Mouse (Mus musculus): Measurements from ENCODE around the gene Clybl. TPM values are rescaled to one million over a fixed set of nuclear protein-coding genes. Genes with fewer than 3 reads are reported as not detected.

Clybl gene
- polyA plus RNA-seq, 1 experiment = 29.0 TPM

- Histone ChIP-seq H3K4me1 (ENCODE audit: control insufficient read depth, insufficient read depth, low read length) (no peaks in the 10 kb centered on the region), H3K4me3 (ENCODE audit: insufficient read depth, low read length) (no peak overlapping the region), H3K27ac (ENCODE audit: insufficient read depth, low read length) (no peak overlapping the region)
- TF ChIP-seq CTCF (IDR thresholded peaks at IDR 0.05; ENCODE audit: extremely low read depth, insufficient read depth, low read length) (no peak), POLR2A (IDR thresholded peaks at IDR 0.05; ENCODE audit: extremely low read depth, insufficient read depth, low read length) (no peak)
Observed at GRCm38 (mm10) chr14:122363156-122363555, 181.7 kb downstream of the Clybl start.

GRCm38 (mm10) chr14:122364026-122364425, 182.5 kb downstream of the Clybl start:
- no peak overlapping the region for H3K27ac ChIP-seq (ENCODE audit: insufficient read depth, low read length)
- TF ChIP-seq CTCF (IDR thresholded peaks at IDR 0.05; ENCODE audit: extremely low read depth, insufficient read depth, low read length) (no peak), POLR2A (IDR thresholded peaks at IDR 0.05; ENCODE audit: extremely low read depth, insufficient read depth, low read length) (no peak)

DNA sequence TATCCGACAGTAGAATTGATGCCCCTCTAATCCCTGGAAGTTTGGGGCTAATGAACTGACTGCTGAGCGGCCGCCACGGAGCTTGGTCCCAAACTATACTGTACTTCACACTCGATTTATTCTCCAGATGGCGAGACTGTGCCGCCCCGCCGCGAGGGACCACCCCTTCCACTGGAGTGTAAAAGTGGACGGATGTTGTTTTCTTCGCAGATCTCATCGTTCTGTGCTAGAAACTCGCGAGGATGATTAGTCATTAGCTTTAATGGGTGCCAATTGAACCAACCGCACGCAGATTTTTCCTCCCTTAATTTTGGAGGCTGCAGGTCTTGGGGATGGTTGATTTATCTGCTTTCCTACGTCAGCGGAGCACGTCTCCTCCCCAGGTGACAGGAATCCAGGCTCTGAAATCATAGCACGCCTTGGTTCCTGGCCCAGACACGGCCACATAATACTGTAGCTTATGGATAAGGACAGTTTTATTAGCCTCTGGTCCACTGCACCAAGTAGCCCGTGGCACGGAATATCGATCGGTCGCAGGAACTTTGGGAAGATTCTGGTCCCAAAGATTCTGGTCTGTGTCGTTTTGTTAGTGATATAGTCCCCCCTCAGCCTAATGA, 185.9 kb downstream of the Clybl start:
- H3K4me1 ChIP-seq (ENCODE audit: control insufficient read depth, insufficient read depth, low read length) = no peaks in the 10 kb centered on the region
- TF ChIP-seq CTCF (IDR thresholded peaks at IDR 0.05; ENCODE audit: extremely low read depth, insufficient read depth, low read length) = no peak
- no peak for TF ChIP-seq POLR2A (IDR thresholded peaks at IDR 0.05; ENCODE audit: extremely low read depth, insufficient read depth, low read length)
- no peak overlapping the region for H3K4me3 ChIP-seq (ENCODE audit: insufficient read depth, low read length)
- H3K27ac ChIP-seq (ENCODE audit: insufficient read depth, low read length) = no peak overlapping the region

More at GRCm38 (mm10) chr14:122364026-122364425, 182.5 kb downstream of the Clybl start:
- Histone ChIP-seq H3K4me1 (ENCODE audit: control insufficient read depth, insufficient read depth, low read length) (no peaks in the 10 kb centered on the region), H3K4me3 (ENCODE audit: insufficient read depth, low read length) (no peak overlapping the region)

DNA sequence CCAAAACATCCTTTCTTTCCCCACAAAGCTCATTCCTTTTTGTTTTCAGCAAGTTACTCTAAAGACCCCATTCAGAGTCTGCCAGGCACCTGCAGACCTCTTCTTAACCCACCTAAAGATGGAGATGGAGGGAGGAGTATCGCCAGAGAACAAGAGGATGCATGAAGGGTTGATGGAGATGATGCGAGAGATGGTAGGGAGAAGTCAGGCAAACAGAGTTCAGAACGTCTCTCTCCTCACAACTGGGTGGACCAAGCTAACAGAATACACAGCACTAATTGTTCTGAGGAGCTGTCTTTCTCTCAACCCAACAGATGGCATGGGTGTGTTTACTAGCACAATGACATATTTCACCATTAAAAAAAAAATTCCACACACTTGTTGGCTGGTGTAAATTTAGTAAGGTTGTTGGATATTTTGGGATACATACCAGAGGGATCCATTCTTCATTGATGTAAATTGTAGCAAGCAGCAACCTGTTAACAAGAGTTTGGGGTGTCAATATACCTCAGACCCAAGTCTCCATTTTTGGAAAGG, 186.4 kb downstream of the Clybl start:
- Histone ChIP-seq H3K4me3 (ENCODE audit: insufficient read depth, low read length) (no peak overlapping the region), H3K4me1 (ENCODE audit: control insufficient read depth, insufficient read depth, low read length) (no peaks in the 10 kb centered on the region), H3K27ac (ENCODE audit: insufficient read depth, low read length) (no peak overlapping the region)
- TF ChIP-seq POLR2A (IDR thresholded peaks at IDR 0.05; ENCODE audit: extremely low read depth, insufficient read depth, low read length) (no peak), CTCF (IDR thresholded peaks at IDR 0.05; ENCODE audit: extremely low read depth, insufficient read depth, low read length) (no peak)

DNA sequence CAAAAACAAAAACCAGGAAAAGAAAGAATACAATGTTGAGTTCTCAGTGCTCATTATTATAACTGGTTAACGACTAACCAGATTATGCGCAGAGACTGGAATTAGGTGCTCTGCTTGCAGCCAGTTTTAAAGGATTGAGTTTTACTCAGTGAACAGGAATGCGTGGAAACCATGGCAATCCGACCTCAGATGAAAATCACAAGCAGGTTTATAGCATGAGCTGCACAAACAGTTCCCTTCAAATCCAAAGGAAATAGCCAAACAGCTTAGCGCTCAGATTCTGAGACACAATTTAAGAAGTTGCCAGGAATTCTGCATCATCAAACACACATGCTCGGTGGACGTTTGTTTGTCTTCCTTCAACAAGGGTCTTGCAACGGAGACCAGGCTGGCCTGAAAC, 187.0 kb downstream of the Clybl start:
- Histone ChIP-seq H3K4me1 (ENCODE audit: control insufficient read depth, insufficient read depth, low read length) (no peaks in the 10 kb centered on the region), H3K4me3 (ENCODE audit: insufficient read depth, low read length) (no peak overlapping the region), H3K27ac (ENCODE audit: insufficient read depth, low read length) (no peak overlapping the region)
- TF ChIP-seq POLR2A (IDR thresholded peaks at IDR 0.05; ENCODE audit: extremely low read depth, insufficient read depth, low read length) (no peak), CTCF (IDR thresholded peaks at IDR 0.05; ENCODE audit: extremely low read depth, insufficient read depth, low read length) (no peak)

DNA sequence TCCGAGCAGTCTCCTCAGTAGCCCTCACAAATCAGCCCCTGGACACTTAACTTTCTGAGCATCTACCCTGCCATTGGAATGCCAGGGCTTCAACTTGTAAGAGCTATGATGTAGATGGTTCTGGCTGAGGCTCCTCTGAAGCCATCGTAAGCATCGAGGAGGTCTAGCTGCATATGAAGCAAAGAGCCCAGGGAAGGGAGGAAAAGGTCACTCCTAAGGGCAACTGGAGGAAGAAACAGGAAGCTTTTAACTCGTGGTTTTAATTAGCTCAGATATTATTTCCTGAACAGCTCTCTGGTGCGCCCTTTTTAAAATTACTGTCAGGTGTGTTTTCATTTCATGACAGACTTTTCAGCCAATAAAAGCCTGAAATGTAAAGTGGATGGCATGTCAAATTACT, 190.5 kb downstream of the Clybl start:
- no peak overlapping the region for H3K27ac ChIP-seq (ENCODE audit: insufficient read depth, low read length)
- no peak overlapping the region for H3K4me3 ChIP-seq (ENCODE audit: insufficient read depth, low read length)
- TF ChIP-seq POLR2A (IDR thresholded peaks at IDR 0.05; ENCODE audit: extremely low read depth, insufficient read depth, low read length) (no peak), CTCF (IDR thresholded peaks at IDR 0.05; ENCODE audit: extremely low read depth, insufficient read depth, low read length) (no peak)
- no peaks in the 10 kb centered on the region for H3K4me1 ChIP-seq (ENCODE audit: control insufficient read depth, insufficient read depth, low read length)

DNA sequence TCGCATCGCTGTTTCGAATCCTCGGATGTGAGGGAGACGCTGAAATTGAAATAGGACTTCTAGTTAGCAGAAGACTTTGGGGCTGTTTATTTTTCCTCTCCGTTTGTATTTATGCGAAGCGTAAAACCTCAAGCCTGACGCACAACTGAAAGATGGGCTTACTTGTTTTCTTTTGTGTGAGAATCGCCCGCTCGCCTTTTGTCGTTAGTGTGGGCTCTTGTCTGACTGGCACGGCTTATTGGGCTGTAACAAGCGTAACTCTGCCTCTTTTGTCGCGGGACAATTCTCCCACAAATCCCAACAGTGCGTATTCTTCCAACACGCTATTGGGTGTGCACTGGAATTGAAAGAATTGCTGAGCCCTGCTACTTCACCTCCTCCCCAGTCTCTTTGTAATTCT, 192.0 kb downstream of the Clybl start:
- Histone ChIP-seq H3K4me3 (ENCODE audit: insufficient read depth, low read length) (no peak overlapping the region), H3K4me1 (ENCODE audit: control insufficient read depth, insufficient read depth, low read length) (no peaks in the 10 kb centered on the region), H3K27ac (ENCODE audit: insufficient read depth, low read length) (no peak overlapping the region)
- TF ChIP-seq CTCF (IDR thresholded peaks at IDR 0.05; ENCODE audit: extremely low read depth, insufficient read depth, low read length) (no peak), POLR2A (IDR thresholded peaks at IDR 0.05; ENCODE audit: extremely low read depth, insufficient read depth, low read length) (no peak)

GRCm38 (mm10) chr14:122374285-122374997, 192.9 kb downstream of the Clybl start:
- Histone ChIP-seq H3K4me1 (ENCODE audit: control insufficient read depth, insufficient read depth, low read length) (no peaks in the 10 kb centered on the region), H3K4me3 (ENCODE audit: insufficient read depth, low read length) (no peak overlapping the region), H3K27ac (ENCODE audit: insufficient read depth, low read length) (no peak overlapping the region)
- TF ChIP-seq CTCF (IDR thresholded peaks at IDR 0.05; ENCODE audit: extremely low read depth, insufficient read depth, low read length) = no peak
- TF ChIP-seq POLR2A (IDR thresholded peaks at IDR 0.05; ENCODE audit: extremely low read depth, insufficient read depth, low read length) = no peak

DNA sequence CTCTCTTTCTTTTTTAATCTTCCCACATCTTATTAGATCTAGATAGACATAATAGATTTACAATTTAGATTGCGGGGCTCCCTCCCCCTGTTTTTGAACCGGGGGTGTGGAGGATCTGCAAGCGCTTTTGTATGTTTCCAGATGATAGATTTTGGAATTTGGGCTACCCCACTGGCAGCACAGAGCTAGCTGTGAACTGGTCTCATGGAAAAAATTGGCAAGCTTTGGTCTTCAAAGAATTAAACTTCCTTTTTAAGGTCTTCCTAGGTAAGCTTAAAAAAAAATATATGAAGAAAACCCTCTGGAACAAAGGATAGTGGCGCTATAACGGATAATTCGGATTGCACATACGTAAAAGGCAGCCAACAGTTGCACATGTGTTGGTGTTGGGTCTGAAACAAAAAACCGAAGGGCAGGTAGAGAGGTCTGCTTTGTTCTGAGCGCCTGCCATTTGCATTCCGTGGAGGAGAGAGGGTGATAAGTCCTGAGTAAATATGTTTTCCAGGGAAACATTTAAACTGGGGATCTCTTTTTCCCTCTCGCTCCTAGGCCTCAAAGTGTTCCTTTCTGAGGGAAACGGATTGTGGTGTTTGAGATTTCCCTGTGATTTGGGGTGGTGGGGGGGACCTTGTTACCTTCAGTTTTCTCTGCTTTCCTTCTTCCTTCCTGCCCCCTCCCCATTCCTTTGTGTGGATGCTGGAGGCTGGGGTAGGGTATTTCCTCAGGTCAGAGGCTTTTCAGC, 193.7 kb downstream of the Clybl start:
- Histone ChIP-seq H3K4me3 (ENCODE audit: insufficient read depth, low read length) (no peak overlapping the region), H3K4me1 (ENCODE audit: control insufficient read depth, insufficient read depth, low read length) (no peaks in the 10 kb centered on the region), H3K27ac (ENCODE audit: insufficient read depth, low read length) (no peak overlapping the region)
- TF ChIP-seq POLR2A (IDR thresholded peaks at IDR 0.05; ENCODE audit: extremely low read depth, insufficient read depth, low read length) (no peak), CTCF (IDR thresholded peaks at IDR 0.05; ENCODE audit: extremely low read depth, insufficient read depth, low read length) (no peak)

Measured in cortical plate, adult 2 months (tissue).